Mouse (Mus musculus) bone marrow, adult 2 months (tissue): ENCODE measurements around the gene Map3k21.

Experiments
- CTCF ChIP-seq: fragments of 200-500 bp; IDR thresholded peaks from 2 replicates; pipeline ENCODE4 v1.5.1; 2011; ENCODE audit warnings: low read length, control low read depth; ENCODE audit not compliant: control insufficient read depth, insufficient read depth
- POLR2A ChIP-seq: fragments of 200-500 bp; IDR thresholded peaks from 2 replicates; pipeline ENCODE4 v1.6.1; 2011; ENCODE audit warnings: low read depth, mild to moderate bottlenecking, control low read depth, low read length, borderline replicate concordance; ENCODE audit not compliant: control insufficient read depth

DNA sequence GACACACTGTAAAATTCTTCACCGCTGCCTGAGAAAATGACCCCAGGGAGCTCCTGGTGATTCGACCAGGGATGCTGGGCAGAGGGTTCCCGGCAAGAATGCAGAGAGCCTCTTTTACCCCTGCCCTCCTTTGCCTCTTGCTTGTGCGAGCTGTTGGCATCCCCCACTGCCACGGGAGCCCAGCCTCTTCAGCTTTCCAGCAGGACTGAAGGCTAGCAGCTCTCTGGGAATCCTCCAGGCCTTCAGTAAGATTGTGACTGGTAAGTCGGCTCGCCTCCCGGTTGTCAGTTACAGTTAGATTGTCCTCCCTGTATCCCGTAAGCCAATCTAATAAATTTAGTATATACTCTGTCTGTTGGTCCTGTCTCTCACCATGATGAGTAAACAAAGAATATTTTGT lies 46.5 kb downstream of the Map3k21 start:
- no peak for TF ChIP-seq CTCF
- TF ChIP-seq POLR2A = no peak
